Mouse (Mus musculus) MEL (cell line): ENCODE measurements around the gene Sh2d1b1. TPM values are rescaled to one million over a fixed set of nuclear protein-coding genes. Genes with fewer than 3 reads are reported as not detected.

Experiments used
- DNase-seq: peaks from one replicate; pipeline ENCODE4 v3.0.0; 2011; ENCODE audit warnings: low read depth, low spot score
- H3K27ac ChIP-seq: 2 replicates; pipeline ENCODE4 v1.5.1; 2012; ENCODE audit warnings: low read depth, mild to moderate bottlenecking, control low read depth, low read length, moderate library complexity; ENCODE audit not compliant: control insufficient read depth
- H3K27me3 ChIP-seq, 2 experiments: fragments of 150-350 bp in 1 of 2; sonication (generic) in 1 of 2; 2 replicates each; pipeline ENCODE4 v1.6.1; 2012; ENCODE audit warnings: low read length in 2 of 2, mild to moderate bottlenecking in 2 of 2, improper control_type of control experiment in 1 of 2, moderate library complexity in 1 of 2; ENCODE audit not compliant: insufficient read depth in 2 of 2, control insufficient read depth in 1 of 2
- H3K36me3 ChIP-seq, 2 experiments: 2 replicates each; pipeline ENCODE4 v1.6.1; 2012 to 2014; ENCODE audit warnings: low read length in 2 of 2, improper control_type of control experiment in 1 of 2, inconsistent platforms in 1 of 2, mild to moderate bottlenecking in 1 of 2; ENCODE audit not compliant: insufficient read depth in 2 of 2, control insufficient read depth in 1 of 2
- H3K4me1 ChIP-seq, 2 experiments: fragments of 150-350 bp in 1 of 2; sonication (generic) in 1 of 2; 2 replicates each; pipeline ENCODE4 v1.6.1; 2012; ENCODE audit warnings: low read length in 2 of 2, improper control_type of control experiment in 1 of 2, mild to moderate bottlenecking in 1 of 2; ENCODE audit not compliant: insufficient read depth in 2 of 2, control insufficient read depth in 1 of 2
- H3K4me3 ChIP-seq, 2 experiments: fragments of 150-350 bp in 1 of 2; sonication (generic) in 1 of 2; 2 replicates each; pipeline ENCODE4 v1.5.1; 2012; ENCODE audit warnings: low read depth in 2 of 2, low read length in 2 of 2, mild to moderate bottlenecking in 2 of 2, moderate library complexity in 2 of 2, control low read depth in 1 of 2, improper control_type of control experiment in 1 of 2; ENCODE audit not compliant: control insufficient read depth in 1 of 2, insufficient read depth in 1 of 2
- H3K79me2 ChIP-seq: 2 replicates; pipeline ENCODE4 v1.6.1; 2012; ENCODE audit warnings: mild to moderate bottlenecking, low read length, moderate library complexity; ENCODE audit not compliant: control insufficient read depth, poor library complexity, insufficient read depth
- H3K9ac ChIP-seq: 2 replicates; pipeline ENCODE4 v1.6.1; 2012; ENCODE audit warnings: low read depth, mild to moderate bottlenecking, control low read depth, low read length, moderate library complexity; ENCODE audit not compliant: control insufficient read depth, poor library complexity, severe bottlenecking
- H3K9me3 ChIP-seq: fragments of 150-350 bp; sonication (generic); replicated peaks from 2 replicates; pipeline ENCODE4 v1.6.1; 2012; ENCODE audit warnings: mild to moderate bottlenecking, low read length, improper control_type of control experiment, moderate library complexity; ENCODE audit not compliant: insufficient read depth
- CHD2 ChIP-seq: IDR thresholded peaks from 2 replicates; pipeline ENCODE4 v1.6.1; 2011; ENCODE audit warnings: low read length, improper control_type of control experiment
- ETS1 ChIP-seq: IDR thresholded peaks from 2 replicates; pipeline ENCODE4 v1.6.1; 2012; ENCODE audit warnings: low read depth, mild to moderate bottlenecking, inconsistent platforms, low read length, improper control_type of control experiment, moderate library complexity
- GABPA ChIP-seq: IDR thresholded peaks from 2 replicates; pipeline ENCODE4 v1.6.1; 2012; ENCODE audit warnings: low read depth, mild to moderate bottlenecking, inconsistent platforms, low read length, improper control_type of control experiment, moderate library complexity
- GATA1 ChIP-seq: IDR thresholded peaks from 2 replicates; pipeline ENCODE4 v1.6.1; 2011; ENCODE audit warnings: low read depth, low read length, improper control_type of control experiment
- KAT2A ChIP-seq: conservative IDR thresholded peaks from 2 replicates; pipeline ENCODE4 v1.6.1; 2012; ENCODE audit warnings: low read depth, low read length, improper control_type of control experiment, inconsistent platforms
- MAX ChIP-seq: IDR thresholded peaks from 2 replicates; pipeline ENCODE4 v1.6.1; 2011; ENCODE audit warnings: low read length, improper control_type of control experiment
- MEF2A ChIP-seq: IDR thresholded peaks from 2 replicates; pipeline ENCODE4 v1.6.1; 2014; ENCODE audit warnings: low read depth, mild to moderate bottlenecking, inconsistent platforms, low read length, improper control_type of control experiment; ENCODE audit not compliant: poor library complexity, insufficient replicate concordance, severe bottlenecking; ENCODE audit errors: extremely low read depth
- MYC ChIP-seq: IDR thresholded peaks from 2 replicates; pipeline ENCODE4 v1.6.1; 2011; ENCODE audit warnings: low read depth, mild to moderate bottlenecking, low read length, improper control_type of control experiment, moderate library complexity
- NELFE ChIP-seq: IDR thresholded peaks from 2 replicates; pipeline ENCODE4 v1.6.1; 2011; ENCODE audit warnings: low read depth, low read length, improper control_type of control experiment
- NRF1 ChIP-seq: IDR thresholded peaks from 2 replicates; pipeline ENCODE4 v1.6.1; 2014; ENCODE audit warnings: low read depth, mild to moderate bottlenecking, inconsistent platforms, low read length, improper control_type of control experiment, moderate library complexity; ENCODE audit not compliant: poor library complexity, insufficient read depth, severe bottlenecking
- RAD21 ChIP-seq: IDR thresholded peaks from 2 replicates; pipeline ENCODE4 v1.6.1; 2011; ENCODE audit warnings: mild to moderate bottlenecking, low read depth, low read length, improper control_type of control experiment
- RCOR1 ChIP-seq: IDR thresholded peaks from 2 replicates; pipeline ENCODE4 v1.6.1; 2012; ENCODE audit warnings: low read depth, mild to moderate bottlenecking, inconsistent platforms, low read length, improper control_type of control experiment
- UBTF ChIP-seq: IDR thresholded peaks from 2 replicates; pipeline ENCODE4 v1.6.1; 2012; ENCODE audit warnings: low read depth, mild to moderate bottlenecking, inconsistent platforms, low read length, improper control_type of control experiment, moderate library complexity, borderline replicate concordance; ENCODE audit not compliant: insufficient read depth
- USF1 ChIP-seq: IDR thresholded peaks from 2 replicates; pipeline ENCODE4 v1.6.1; 2014; ENCODE audit warnings: low read depth, mild to moderate bottlenecking, inconsistent platforms, low read length, improper control_type of control experiment, moderate library complexity
- ZKSCAN1 ChIP-seq: IDR thresholded peaks from 2 replicates; pipeline ENCODE4 v1.6.1; 2012; ENCODE audit warnings: low read depth, mild to moderate bottlenecking, inconsistent platforms, low read length, improper control_type of control experiment, moderate library complexity
- ZMIZ1 ChIP-seq: IDR thresholded peaks from 2 replicates; pipeline ENCODE4 v1.6.1; 2012; ENCODE audit warnings: low read depth, mild to moderate bottlenecking, inconsistent platforms, low read length, improper control_type of control experiment, moderate library complexity
- polyA plus RNA-seq, 2 experiments: library from polyadenylated mRNA; stranded (reverse) in 1 of 2; unstranded in 1 of 2; fragments of >175 nt in 1 of 2; fragments of >200 nt in 1 of 2; gene quantifications; 2 replicates each; pipeline versions ENCODE4 v1.2.1 to v1.2.4; 2012; ENCODE audit warnings: low replicate concordance in 2 of 2, low read depth in 1 of 2; ENCODE audit not compliant: insufficient read length in 2 of 2, insufficient read depth in 1 of 2, missing spikeins in 1 of 2
- total RNA-seq: library from RNA; depleted of rRNA; stranded (reverse); fragments of 300-350 nt; gene quantifications from 2 replicates; pipeline ENCODE4 v1.2.3, GENCODE M21; 2012

The Sh2d1b1 gene
- total and polyA plus RNA-seq, 3 experiments, result not detected

DNA sequence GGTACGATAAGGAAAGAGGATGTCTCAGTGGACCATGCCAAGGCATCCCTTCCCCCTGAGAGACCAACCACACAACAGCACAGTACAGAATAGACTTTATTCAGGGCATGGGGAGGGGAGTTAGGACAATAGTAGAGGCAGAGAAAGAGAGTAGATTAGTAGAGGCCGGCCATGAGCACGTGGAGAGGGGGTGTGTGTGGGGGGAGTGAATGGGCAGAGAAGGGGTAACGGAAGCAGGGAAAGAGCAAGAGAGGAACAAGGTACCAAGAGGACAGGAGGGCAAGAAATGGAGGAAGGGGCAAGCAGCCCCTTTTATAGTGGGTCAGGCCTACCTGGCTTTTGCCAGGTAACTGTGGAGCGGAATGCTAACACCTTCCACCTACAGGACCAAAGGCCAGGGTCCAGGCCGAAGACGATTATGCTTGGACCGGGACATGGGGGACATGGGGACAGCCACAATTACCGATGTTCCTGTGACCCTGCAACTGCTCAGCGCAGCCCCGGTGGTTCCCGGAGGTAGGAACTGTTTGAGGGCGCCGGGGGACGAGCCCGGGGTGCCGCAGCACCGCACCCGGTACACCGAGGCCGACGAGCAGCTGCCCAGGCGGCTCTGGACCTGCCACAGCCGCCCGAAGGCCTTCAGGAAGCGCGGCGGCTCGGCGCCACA lies 22.1 kb upstream of the Sh2d1b1 start:
- TF ChIP-seq ZKSCAN1 (no peak), KAT2A (no peak), UBTF (no peak), CHD2 (no peak), GATA1 (no peak), RCOR1 (no peak), USF1 (no peak), ETS1 (no peak), ZMIZ1 (no peak), NELFE (no peak), RAD21 (no peak), NRF1 (no peak), GABPA (no peak), MEF2A (no peak)
- Histone ChIP-seq H3K27me3 (no peaks in the 10 kb centered on the region), H3K27ac (no peak overlapping the region), H3K9me3 (no peaks in the 10 kb centered on the region), H3K36me3 (no peaks in the 10 kb centered on the region), H3K4me1 (no peaks in the 10 kb centered on the region), H3K79me2 (no peaks in the 10 kb centered on the region), H3K9ac (no peak overlapping the region), H3K4me3 (no peak overlapping the region)
- no peak for DNase-seq

- Histone ChIP-seq H3K79me2 (no peaks in the 10 kb centered on the region), H3K36me3 (no peaks in the 10 kb centered on the region), H3K4me3 (no peak overlapping the region), H3K9ac (no peak overlapping the region), H3K27me3 (no peaks in the 10 kb centered on the region), H3K4me1 (no peaks in the 10 kb centered on the region), H3K9me3 (no peaks in the 10 kb centered on the region), H3K27ac (no peak overlapping the region)
- TF ChIP-seq ZKSCAN1 (no peak), MYC (no peak), MAX (no peak)
- DNase-seq, result no peak
Observed at GRCm38 (mm10) chr1:170255560-170255910, 21.6 kb upstream of the Sh2d1b1 start.
